Mouse (Mus musculus) urinary bladder, postnatal 14 days (tissue): ENCODE measurements at regions not wholly inside any gene's neighbourhood (a gene's known extent, or its start where the extent isn't known, plus 50 kb on each side); places are given as distances from the start of the nearest gene placed in this dataset.

Experiments used
- DNase-seq: peaks from one replicate; pipeline ENCODE4 v3.0.0; 2021; ENCODE audit warnings: low spot score

DNA sequence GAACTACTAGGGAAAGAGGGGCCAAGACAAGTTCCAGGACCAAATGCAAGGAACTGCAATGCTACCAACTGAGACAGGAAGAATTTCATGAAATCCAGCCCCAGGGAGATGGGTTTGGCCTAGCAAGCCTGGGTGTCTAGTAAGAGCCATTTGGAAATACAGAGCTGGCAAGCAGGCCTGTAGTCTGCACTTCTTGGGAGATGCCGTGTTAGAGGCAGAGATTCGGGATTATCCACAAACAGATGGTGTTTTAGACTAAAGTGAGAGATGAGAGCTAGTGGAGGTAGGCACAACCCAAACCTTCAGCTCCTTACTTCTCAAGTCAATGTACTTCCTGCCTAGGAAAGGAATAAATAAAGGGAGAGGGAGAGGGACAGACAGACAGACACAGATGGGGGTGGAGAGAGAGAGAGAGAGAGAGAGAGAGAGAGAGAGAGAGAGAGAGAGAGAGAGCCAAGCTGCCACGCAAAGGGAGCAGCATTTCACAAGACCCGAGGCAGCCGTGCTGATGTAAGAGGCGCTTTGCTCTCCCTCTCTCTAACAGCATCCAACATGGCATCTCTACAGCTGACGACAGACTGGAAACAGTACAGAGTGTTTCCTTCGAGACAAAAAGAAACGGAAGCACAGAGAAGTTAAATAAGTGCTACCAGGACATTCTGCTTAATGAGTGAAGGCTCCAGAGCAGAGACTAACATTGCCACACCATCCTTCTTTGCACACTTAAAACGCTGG, 182.9 kb downstream of the Irs2 start:
- no peak for DNase-seq

DNA sequence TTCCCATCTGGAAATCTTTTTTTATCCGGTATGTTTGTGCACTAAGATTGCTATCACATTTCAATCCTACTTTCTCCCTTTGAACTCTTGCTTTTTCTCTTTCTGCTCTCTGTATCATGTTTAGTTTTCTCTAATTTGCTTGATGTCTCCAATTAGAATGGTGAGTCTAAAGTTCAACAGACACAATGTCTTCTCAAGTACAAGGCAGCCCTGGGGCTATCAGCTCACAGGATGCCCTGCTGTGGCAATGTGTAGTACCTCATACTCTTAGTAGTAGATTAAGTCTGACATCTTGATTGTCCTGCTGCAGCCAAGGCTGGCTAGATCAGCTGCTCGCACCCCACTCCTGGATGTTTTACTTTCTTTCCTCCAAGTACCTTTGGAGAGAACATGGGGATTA, 186.4 kb downstream of the Irs2 start:
- no peak for DNase-seq

DNA sequence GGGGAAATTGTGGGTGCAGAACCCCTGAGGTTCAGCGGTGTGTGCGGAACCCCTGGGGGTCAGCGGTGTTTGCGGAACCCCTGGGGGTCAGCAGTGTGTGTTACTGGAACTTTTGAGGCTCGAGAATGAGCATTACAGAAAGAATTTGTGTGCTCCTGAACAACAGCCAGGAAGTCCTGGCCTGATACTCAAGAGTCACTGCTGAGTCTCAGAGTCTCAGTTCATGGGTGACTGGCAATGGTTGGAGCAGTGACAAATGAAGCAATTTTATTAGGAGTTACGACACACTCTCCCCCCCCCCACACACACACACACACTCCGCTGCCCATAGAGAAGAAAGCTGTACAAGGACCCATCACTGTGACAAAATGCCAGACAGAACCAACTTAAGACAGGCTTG, 193.8 kb downstream of the Irs2 start:
- DNase-seq, result no peak

DNA sequence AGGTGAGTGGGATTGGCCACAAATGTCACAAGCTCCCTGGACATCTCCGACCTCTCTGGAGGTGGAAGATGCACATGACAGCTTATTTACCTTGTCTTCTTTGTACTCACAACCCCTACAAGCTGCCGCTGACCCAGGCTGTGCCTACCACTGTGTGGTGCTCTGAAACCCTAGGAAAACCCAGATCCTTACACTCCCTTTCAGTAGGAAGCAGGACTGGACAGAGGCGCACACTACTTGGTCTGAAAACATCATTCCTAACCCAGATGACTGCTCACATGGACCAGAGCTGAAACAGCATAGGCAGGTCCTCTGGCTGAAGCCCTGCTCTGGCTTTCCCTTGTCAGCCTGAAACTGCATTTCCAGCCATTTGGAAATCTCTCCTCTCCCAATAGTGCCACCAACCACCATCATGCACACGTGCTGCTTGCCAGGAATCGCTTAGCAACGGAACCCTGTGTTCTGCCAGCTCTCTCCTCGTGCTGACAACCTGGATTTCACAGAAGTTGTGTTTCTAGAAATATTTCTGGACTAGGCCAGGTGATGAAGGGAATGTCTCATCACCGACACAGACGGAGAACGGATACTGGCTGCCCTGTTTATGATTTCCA, 196.1 kb downstream of the Irs2 start:
- DNase-seq, result no peak

DNA sequence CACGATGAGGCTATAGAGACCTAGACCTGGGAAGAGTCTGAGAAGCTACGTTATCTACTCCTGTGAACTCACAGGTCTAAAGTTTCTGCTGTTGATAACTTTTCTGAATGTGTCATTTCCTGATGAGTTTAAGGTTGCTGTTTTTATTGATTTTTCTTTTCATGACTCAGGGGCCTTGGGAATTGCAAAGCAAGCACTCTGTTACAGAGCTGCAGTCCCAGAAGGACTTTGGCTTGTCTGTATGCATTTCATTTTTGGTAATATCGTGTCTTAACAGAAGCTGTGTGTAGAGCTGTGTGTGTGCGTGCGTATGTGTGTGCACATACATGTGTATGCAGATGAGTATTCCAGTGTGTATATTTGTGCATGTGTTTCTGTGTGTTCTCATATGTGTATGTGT, 201.2 kb downstream of the Irs2 start:
- no peak for DNase-seq

DNA sequence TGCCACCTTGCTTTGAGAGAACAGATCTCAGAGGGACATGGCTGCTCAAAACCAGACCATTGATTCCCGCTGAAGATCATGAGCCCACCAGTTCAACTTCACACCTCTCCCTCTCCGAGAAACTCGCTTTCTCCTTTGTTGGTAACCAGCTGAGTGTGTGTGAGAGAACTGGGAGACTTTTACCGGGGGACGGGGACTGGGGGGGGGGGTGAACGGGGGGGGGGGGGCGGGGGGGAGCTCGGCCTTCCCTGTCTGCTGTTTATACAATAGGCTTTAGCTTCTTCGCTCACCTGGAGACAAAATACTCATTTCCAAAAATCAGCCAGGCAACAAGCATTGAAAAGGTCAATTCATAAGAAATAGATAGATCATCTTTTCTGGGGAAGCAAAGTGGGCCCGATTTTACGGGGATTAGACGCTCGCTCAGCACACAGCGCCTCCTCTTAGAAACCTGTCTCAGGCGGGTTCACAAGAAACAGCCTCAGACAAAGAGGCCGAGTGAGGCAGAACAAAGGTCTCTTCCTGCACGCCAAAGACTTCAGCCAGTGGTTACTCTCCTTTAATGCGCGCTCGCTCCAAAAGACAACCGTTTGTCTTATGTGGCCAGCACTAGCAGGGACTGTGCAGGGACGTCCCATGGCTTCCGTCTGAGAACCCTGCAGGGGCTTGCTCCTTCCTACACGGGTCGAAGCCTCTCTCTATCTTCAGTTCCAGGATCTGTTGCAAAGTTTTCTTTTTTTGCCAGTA, 202.7 kb downstream of the Irs2 start:
- no peak for DNase-seq

DNA sequence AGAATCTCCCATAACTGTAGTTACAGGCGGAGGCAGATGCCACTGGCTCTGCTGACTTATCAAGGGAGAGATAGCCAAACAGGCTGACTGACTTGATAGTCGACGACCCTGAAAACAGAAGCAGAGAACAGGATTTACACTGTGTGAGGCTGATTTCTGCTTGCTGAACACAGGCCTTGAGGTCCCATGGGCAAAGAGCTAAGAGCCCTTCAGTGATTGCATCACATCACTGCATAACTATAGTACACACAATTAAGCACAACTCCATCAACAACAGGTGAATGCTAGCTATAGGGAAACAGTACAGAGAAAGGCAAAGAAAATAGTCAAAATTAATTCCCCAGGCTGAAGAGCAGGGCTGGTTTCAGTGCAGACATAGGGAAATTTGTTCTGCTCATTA, 203.3 kb downstream of the Irs2 start:
- DNase-seq, result no peak

DNA sequence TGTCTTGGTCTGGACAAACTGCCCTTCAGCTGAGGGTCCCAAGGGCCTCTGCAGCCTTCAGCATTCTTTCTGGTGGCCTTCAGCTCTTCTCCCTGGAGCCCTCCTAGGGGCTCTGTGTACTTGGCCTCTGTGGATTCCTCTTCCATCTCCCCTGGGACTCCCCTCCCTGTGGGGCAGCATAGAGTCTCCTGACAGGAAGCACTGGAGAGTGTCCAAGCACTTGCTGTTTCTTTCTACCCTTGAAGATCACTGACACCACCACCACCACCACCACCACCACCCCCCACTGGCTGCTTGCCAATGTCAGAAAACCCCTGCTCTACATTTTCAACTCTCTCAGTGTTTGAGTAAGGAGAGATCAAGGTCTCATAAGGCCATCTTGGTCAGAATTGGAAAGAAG, 206.3 kb downstream of the Irs2 start:
- DNase-seq, result no peak

DNA sequence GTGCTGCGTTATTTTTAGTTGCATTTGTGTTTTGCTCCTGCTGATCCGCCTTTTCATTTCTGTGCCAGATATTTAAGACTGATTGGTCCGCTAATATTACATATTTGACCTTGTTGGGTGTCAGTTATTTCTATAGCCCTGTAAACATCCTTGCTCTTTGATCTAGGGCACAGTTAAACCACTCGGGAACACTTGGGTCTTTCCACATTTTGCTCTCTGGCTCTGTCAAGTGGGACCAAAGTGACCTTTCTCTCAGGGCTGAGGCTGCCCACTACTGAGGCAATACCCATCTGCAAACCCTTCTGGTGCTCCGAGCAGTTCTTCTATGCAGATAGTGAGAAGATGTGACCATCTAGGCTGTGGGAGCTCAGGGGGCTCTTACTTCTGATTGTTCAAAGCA, 206.7 kb downstream of the Irs2 start:
- no peak for DNase-seq

DNA sequence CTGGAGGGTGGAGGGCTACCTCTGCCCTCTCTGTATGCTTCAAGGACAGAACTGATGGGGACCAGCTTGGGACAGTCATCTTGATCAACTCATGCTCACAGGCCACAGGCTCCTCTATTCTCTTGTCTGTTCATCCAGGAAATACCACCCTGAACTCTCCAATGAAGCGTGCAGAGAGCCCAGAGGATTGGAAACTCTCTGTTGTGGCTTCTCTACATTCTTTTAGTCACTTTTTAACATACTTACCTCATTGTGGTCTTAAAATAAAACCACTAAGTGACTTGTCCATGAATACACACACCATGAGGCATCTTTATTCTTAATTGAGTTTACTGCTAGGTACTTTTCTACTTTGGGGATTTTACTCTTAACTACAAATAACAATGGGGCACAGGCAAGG, 209.8 kb downstream of the Irs2 start:
- no peak for DNase-seq

DNA sequence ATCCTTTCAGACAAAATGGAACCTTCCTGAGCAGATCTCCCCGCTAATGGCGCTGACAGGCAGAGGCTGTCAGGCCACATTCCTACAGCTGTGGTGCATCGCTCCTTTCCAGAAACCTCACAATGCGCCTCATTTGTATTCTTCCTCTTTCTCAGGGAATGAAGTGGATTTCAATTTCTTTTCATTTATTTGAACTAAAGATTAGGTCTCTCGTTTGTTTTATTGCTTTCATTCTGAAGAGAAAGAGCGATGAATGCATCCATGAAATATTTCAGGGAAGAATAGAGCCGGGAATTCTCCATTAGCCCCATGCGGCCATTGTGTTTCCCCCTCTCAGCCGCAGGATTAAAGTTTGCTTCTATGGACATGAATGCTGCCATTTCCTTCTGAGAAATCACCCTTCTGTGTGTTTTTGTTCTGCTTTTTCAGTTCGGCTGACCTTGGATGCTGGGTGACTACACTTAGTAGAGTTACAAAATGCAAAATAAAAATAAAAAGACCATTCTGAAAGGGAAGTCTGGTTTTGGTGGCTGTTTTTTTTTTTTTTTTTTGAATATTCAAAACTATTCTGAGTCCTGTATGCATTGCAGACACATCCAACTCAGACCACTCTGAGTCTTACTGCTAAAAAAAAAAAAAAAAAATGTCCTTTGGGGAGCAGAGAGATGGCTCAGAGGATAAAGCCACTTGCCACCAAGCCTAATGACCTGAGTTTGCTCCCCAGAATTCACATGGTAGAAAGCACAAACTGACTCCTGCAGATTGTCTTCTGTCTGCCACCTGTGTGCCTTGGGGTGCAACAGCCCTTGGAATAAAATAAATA, 213.7 kb downstream of the Irs2 start:
- no peak for DNase-seq

DNA sequence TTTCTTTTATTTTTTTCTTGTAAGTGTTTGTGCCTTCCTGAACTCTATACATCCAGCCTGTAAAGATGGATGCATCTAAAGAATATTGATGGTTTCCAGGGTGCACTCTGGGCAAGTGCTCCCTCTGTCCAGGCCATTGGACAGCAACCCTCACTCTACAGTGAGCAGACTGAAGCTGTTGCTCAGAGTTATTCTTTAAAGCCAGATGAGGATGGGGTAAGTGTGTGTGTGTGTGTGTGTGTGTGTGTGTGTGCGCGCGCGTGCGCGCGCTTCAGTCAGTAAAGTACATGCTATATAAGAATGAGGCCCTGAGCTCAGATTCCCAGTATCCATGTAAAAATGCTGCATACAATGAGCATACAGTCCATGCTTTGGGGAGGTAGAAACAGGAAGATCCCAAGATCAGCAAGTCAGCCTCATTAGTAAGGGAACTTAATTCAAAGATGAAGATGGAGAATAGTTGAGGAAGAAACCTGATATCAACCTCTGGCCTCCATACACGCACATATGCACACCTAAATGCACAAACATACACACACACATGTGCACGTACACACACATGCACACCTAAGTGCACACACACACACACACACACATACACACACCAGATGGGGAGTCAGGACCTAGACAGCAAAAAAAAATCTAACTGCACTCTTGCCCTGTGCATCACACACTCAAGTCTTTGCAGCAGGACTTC, 214.4 kb downstream of the Irs2 start:
- DNase-seq, result no peak

DNA sequence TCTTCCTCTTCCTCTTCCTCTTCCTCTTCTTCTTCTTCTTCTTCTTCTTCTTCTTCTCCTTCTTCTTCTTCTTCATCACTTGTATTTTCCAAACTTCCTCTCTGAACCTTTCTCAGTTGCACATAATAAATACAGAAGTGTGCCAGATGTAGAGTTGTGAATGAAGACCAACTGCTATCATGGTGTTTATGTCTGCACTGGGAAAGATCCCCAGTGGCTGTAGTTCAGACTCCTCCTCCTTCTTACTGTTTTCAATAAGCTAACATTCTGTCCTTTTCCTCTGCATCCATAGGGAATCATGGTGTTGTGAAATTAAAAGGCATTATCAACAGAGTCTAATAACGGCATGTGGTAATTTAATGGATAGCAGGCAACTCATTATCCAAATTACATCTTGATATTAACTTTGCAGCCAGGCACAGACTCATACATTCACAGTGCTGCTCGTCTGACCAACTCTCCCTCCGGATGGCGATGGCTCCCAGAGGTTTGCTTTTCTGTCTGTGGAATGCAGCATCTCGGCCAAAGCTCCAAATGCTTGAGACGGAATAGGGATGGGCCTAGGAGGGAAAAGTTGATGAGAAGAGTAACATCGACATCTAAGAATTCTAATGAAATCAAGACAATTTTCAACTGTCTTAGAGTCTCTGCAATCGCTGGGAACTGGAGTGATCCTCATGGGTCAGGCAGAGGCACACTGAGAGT, 219.6 kb downstream of the Irs2 start:
- DNase-seq, result peak; percentile 14

DNA sequence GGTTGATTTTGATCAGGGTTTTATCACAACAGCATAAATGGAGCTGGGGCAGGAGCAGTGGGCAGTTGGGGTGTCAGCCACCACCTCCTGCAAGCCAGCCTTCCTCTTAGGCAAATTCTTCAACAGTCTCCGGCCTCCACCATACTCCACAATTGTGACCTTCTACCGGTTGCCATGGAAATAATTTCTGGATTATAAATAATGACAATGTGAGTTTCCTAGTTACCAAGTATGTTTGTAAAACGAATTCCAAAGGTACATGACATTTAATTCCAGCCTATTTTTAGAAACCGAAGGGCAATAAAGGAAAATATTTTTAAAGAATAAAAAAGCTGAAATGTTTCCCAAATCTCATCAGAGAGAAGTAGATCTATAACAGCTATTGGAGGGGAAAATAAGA, 222.5 kb downstream of the Irs2 start:
- no peak for DNase-seq

DNA sequence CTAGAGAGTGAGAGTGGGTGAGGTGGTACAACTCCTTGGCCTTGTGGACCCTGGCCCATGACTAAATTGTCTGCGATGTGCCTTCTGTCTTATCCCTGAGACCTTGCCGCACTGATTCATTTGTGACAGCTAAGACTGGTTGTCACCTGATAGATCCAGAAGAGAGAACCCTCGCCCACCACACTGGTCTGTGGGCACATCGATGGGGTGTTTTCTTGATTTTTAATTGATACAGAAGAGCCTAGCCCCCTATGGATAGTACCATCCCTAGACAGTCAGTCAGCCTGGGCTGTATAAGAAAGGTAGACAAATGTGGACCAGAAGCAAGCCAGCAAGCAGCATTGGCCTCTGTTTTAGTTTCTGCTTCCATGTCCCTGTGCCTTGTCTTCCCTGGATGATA, 222.9 kb downstream of the Irs2 start:
- DNase-seq, result no peak

DNA sequence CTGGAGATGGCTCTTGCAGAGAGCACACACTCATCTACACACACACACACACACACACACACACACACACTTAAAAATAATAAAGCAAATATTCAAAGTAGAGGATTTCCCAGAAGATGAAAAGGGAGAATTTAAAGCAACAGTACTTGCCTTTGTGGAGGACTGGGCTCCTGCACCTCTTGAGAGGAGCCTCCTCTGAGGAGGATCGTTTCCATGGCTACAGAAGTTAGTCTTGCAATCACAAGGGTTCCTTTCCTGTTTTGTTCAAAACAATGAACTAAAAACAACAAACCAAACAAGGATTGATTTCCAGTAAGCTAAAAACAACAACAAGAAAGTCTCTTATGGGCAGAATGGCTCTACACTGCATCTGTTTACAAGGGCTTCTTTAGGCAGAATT, 223.8 kb downstream of the Irs2 start:
- no peak for DNase-seq

DNA sequence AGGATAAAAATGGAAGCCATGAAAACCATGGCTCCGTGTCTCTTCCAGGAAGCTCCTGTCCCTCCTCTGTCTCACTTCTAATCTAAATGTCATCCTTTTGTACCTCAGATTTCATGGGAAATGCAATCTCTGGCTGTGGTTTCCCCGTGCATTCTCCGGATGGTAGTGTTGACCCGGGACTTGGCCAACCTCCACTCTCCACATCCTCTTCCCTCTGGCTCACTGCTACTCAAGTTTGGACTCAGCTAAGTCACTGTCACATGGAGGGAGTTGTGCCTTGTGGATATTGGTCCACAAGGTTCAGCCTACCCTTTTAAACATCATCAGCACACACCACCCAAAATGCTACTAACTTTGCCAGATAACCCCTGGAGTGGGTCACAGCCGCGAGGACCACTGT, 226.4 kb downstream of the Irs2 start:
- no peak for DNase-seq

DNA sequence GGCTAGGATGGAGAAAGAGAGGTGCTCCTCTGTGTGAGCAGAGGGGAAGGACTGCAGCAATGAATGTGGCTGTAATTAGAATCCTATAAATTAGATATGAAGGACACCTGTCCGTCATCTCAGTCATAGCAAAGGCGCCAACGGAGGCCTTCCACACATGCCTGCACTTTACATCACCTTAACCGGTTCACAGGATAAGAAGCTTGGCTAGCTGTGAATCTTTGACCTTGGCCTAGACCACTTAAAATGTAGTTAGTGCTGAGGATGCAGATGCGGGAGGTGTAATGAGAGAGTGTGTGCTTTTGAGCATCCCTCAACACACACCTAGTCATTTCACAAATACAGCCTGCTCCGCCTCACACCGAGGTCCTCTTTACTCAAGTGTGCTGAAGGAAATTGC, 228.6 kb downstream of the Irs2 start:
- DNase-seq, result no peak

DNA sequence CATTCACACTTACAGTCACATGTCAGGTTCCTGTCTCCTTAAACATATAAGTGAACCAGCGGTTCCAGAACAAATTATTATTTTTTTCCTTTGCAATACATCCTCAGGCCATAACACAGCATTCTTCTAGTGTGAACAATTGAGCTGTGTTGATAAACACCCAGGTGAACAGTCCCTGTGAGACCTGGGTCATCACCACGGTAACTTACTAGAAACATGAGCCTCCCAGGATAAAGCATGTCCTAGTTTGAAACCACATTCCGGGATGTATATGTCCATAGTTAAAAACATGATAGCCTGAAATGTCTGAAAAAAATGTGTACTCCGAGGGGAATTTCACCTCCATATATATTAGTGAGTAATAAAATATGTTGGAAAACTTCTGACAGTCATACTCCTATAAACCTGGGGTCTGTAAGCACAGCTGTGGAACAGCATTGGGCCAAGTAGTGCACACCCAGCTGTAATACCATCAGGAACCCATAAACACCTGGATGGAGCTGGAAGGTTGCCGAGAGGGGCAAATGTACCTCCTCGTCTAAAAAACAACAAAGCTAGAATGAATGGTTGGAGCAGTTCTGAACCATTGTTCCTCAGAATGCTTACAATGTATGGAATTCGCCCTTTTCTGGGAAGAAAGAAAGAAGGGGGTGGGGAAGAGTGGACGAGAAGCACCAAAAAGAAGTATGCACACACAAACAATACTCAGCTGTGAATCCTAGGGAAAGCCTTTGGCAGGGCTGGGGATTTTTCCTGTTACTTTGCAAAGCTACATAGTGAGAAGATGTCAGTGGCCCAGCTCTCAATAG, 232.9 kb downstream of the Irs2 start:
- DNase-seq, result no peak

DNA sequence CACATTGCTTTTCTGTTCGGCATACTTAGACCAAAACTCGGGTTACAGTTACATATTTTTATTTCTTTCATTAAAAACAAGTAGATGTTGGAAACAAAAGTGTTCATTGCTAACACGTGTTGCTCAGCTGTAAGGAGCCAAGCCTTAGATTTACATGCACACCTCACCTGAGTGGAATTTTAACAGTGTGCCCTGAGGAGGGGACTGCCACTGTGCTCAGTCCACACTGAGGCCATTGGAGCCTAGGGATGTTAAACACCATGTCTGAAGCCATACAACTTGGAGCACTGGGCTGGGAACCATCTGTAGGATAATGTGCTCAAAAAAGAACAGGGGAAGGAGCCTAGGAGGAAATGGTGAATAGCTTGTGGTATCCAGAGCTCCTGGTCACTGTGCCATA, 233.5 kb downstream of the Irs2 start:
- DNase-seq, result no peak

DNA sequence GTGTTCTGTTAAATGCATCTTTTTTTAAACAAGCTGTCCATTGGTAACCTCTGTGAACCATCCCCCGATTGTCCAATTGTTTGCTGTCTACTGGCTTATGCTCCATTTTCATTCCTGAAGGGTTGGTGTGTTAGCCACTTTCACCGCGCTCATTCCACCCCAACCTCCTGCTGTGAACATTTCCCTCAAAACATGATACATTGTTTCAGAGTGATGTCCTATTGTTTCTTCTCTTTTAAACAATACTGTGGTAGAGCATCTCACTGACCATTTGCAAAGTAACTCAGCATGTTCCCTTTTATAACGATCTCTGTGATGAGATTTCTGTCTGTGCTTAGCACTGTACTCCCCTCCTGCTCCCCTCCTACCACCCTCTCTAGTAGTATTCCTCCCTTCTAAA, 240.1 kb downstream of the Irs2 start:
- no peak for DNase-seq
